ENCODE assay signal across 8 mouse cellular contexts in genomic region chr1:125560259-125561192, GRCm38 (mm10). TPM values are rescaled to one million over a fixed set of nuclear protein-coding genes. Genes with fewer than 3 reads are reported as not detected.
DNase-seq lines count a peak whose midpoint lies in the region; ATAC-seq and TF ChIP-seq lines count a peak whose summit lies in the region.

Gene Slc35f5, plus strand, starts transcription at chr1:125560595.

- no peaks in the 10 kb centered on the region; the same call in 1 of the 2 replicates for H3K79me2 ChIP-seq in liver, adult 2 months (ENCODE audit: control insufficient read depth, insufficient read depth, low read length)
- H3K79me2 ChIP-seq in myocyte (ENCODE audit: control insufficient read depth, insufficient read depth): peaks cover 18% of the 10 kb centered on the region

- peak within 1 kb of the TSS; percentile 88 for H3K4me3 ChIP-seq in heart, embryonic 11.5 days (ENCODE audit: low read depth, low read length)
- peak within 1 kb of the TSS; percentile 94 for H3K4me3 ChIP-seq in kidney, embryonic 16.5 days (ENCODE audit: low read length)
- peak within 1 kb of the TSS; percentile 83 for H3K4me3 ChIP-seq in liver, adult 2 months (ENCODE audit: insufficient read depth, low read depth, low read length)
- peak within 1 kb of the TSS; percentile 84 for H3K4me3 ChIP-seq in myocyte

- H3K4me2 ChIP-seq in heart, embryonic 11.5 days: peak within 1 kb of the TSS; percentile 82
- peak within 1 kb of the TSS; percentile 81 for H3K4me2 ChIP-seq in kidney, embryonic 16.5 days (replicated peaks; ENCODE audit: low read depth, low read length)
- H3K4me2 ChIP-seq in myocyte (ENCODE audit: low read depth): peak within 1 kb of the TSS; percentile 85

- DNase-seq in B cell, adult 2 months: peak; percentile 87 to 88
- peak; percentile 97 for DNase-seq in brain, adult 2 months (ENCODE audit: low read depth, low spot score)
- peak; percentile 93 for DNase-seq in liver, adult 2 months (ENCODE audit: extremely low read depth, low read depth, low spot score)
- DNase-seq in splenic B cell, adult 2 months (ENCODE audit: low read depth, low spot score): peak; percentile 86

- peak; percentile 93 for ATAC-seq in erythroblast, adult 5-6 weeks (replicated peaks; ENCODE audit: low FRiP score, poor library complexity, severe bottlenecking)
- peak; percentile 94 for ATAC-seq in heart, embryonic 11.5 days (replicated peaks; ENCODE audit: insufficient number of reproducible peaks, low FRiP score, low TSS enrichment)
- ATAC-seq in kidney, embryonic 16.5 days (ENCODE audit: low FRiP score, low TSS enrichment): peak; percentile 96

- H3K9me3 ChIP-seq in heart, embryonic 11.5 days (replicated peaks; ENCODE audit: control insufficient read depth, low read length): no peaks in the 10 kb centered on the region
- no peaks in the 10 kb centered on the region for H3K9me3 ChIP-seq in kidney, embryonic 16.5 days (ENCODE audit: low read length)

- peak; percentile 78 for TF ChIP-seq POLR2A in liver, adult 2 months (IDR thresholded peaks at IDR 0.05; ENCODE audit: extremely low read depth, insufficient read depth, low read length)
- peak; percentile 80 for TF ChIP-seq POLR2A in myocyte (IDR thresholded peaks at IDR 0.05; ENCODE audit: insufficient read length, low read depth)

- H3K4me1 ChIP-seq in heart, embryonic 11.5 days (ENCODE audit: control insufficient read depth, insufficient read depth, low read length): peaks cover 4% of the 10 kb centered on the region; the same call in 1 of the 2 replicates
- peaks cover 16% of the 10 kb centered on the region for H3K4me1 ChIP-seq in kidney, embryonic 16.5 days (ENCODE audit: insufficient read depth, low read length)
- peaks cover 2% of the 10 kb centered on the region for H3K4me1 ChIP-seq in liver, adult 2 months (ENCODE audit: control insufficient read depth, insufficient read depth, low read length)

- peak within 1 kb of the TSS; percentile 78 for H3ac ChIP-seq in myocyte (ENCODE audit: control insufficient read depth, insufficient read length)

- H3K36me3 ChIP-seq in heart, embryonic 11.5 days (ENCODE audit: control insufficient read depth, insufficient read depth, low read length): 0 out of 2 replicates have a peak, but pooled peaks cover 2% of the 10 kb centered on the region
- peaks cover 6% of the 10 kb centered on the region; the same call in 1 of the 2 replicates for H3K36me3 ChIP-seq in kidney, embryonic 16.5 days (ENCODE audit: insufficient read depth, low read length)
- peaks cover 4% of the 10 kb centered on the region; the same call in 1 of the 2 replicates for H3K36me3 ChIP-seq in liver, adult 2 months (ENCODE audit: control insufficient read depth, insufficient read depth, low read length)
- no peaks in the 10 kb centered on the region for H3K36me3 ChIP-seq in myocyte (ENCODE audit: control insufficient read depth, insufficient read depth)
- H3K36me3 ChIP-seq in splenic B cell, adult 2 months (ENCODE audit: control insufficient read depth, insufficient read depth, low read length, poor library complexity, severe bottlenecking): no peaks in the 10 kb centered on the region

- H3K27ac ChIP-seq in heart, embryonic 11.5 days (ENCODE audit: low read depth, low read length): peak within 1 kb of the TSS; percentile 91
- H3K27ac ChIP-seq in kidney, embryonic 16.5 days (ENCODE audit: low read length): peak within 1 kb of the TSS; percentile 97
- H3K27ac ChIP-seq in liver, adult 2 months (replicated peaks; ENCODE audit: insufficient read depth, low read depth, low read length): peak within 1 kb of the TSS; percentile 94

- no peaks in the 10 kb centered on the region for H3K27me3 ChIP-seq in heart, embryonic 11.5 days (ENCODE audit: control insufficient read depth, insufficient read depth, low read length)
- H3K27me3 ChIP-seq in kidney, embryonic 16.5 days (ENCODE audit: insufficient read depth, low read length): no peaks in the 10 kb centered on the region
- H3K27me3 ChIP-seq in liver, adult 2 months (ENCODE audit: control insufficient read depth, insufficient read depth, low read length): no peaks in the 10 kb centered on the region
- no peaks in the 10 kb centered on the region for H3K27me3 ChIP-seq in myocyte (ENCODE audit: control insufficient read depth, insufficient read depth, insufficient read length)
- H3K27me3 ChIP-seq in splenic B cell, adult 2 months (ENCODE audit: control insufficient read depth, insufficient read depth, low read length, poor library complexity, severe bottlenecking): no peaks in the 10 kb centered on the region

- H3K9ac ChIP-seq in heart, embryonic 11.5 days (ENCODE audit: low read depth, low read length): peak within 1 kb of the TSS; percentile 87
- H3K9ac ChIP-seq in kidney, embryonic 16.5 days (replicated peaks; ENCODE audit: low read length): peak within 1 kb of the TSS; percentile 93
- peak within 1 kb of the TSS; percentile 94 for H3K9ac ChIP-seq in liver, adult 2 months (ENCODE audit: low read depth, low read length)

- TF ChIP-seq CTCF in liver, adult 2 months (IDR thresholded peaks at IDR 0.05; ENCODE audit: low read depth, low read length): no peak

- 1% methylated on average over 61 of the region's 61 CpGs for WGBS in heart, embryonic 11.5 days (ENCODE audit: insufficient replicate concordance)
- under 1% methylated on average over 59 of the region's 61 CpGs for WGBS in kidney, embryonic 16.5 days
- WGBS in liver, adult 2 months: under 1% methylated on average over 61 of the region's 61 CpGs

TF ChIP-seq in myocyte, 11 proteins besides CTCF, POLR2A, EP300 and RAD21:
- TF ChIP-seq POLR2AphosphoS2 (IDR thresholded peaks at IDR 0.05; ENCODE audit: insufficient read length, low read depth) (peak; percentile 88), USF1 (IDR thresholded peaks at IDR 0.05; ENCODE audit: low read depth) (no peak), SRF (IDR thresholded peaks at IDR 0.05; ENCODE audit: control insufficient read depth, insufficient read length, low read depth) (peak; percentile 73), CEBPB (IDR thresholded peaks at IDR 0.05; ENCODE audit: insufficient read depth, poor library complexity, severe bottlenecking) (0 out of 2 replicates have a peak, but pooled peaks have one; percentile 4)

RNA-seq across cellular contexts. Expression of gene Slc35f5, which starts in this region (rescaled TPM):
- total RNA-seq in erythroblast, adult 5-6 weeks (2015; ENCODE audit: low replicate concordance): 0.84 and 0.96 TPM in 2 replicates
- 0.68 and 1.8 TPM in 2 replicates for total RNA-seq in erythroblast, adult 5-6 weeks (2017; ENCODE audit: low replicate concordance)
- 40.7 and 49.3 TPM in 2 replicates for polyA plus RNA-seq in heart, embryonic 11.5 days (2014; fragmentation: Nextera tagmentation; extraction: Ambion mirVana)
- polyA plus RNA-seq in kidney, embryonic 16.5 days (2015; fragmentation: Nextera tagmentation; extraction: Ambion mirVana): 56.1 and 59.6 TPM in 2 replicates
- total RNA-seq in liver, adult 2 months (2014; rRNA removed): 37.2 and 44.3 TPM in 2 replicates
- polyA plus RNA-seq in liver, adult 2 months (2012; rRNA removed): 21.5 and 24.5 TPM in 2 replicates
- 14.5 TPM for polyA plus RNA-seq in myocyte (2012; fragmentation: generic; extraction: Trizol)

Comparison
In these comparisons a context has a peak if more than half of its experiments do, and no peak if none do; other contexts are left out.
1. Peak in every context shown above with its lines: DNase-seq, ATAC-seq, H3K4me3 ChIP-seq and H3K27ac ChIP-seq.
2. RNA of gene Slc35f5 (total RNA-seq): 37.2 to 44.3 TPM in liver, adult 2 months; 0.68 to 1.8 TPM in erythroblast, adult 5-6 weeks; every median in the first group is over 10 times any median in the second.